Mouse (Mus musculus) thymus, adult 2 months (tissue): ENCODE measurements around the gene Amh. TPM values are rescaled to one million over a fixed set of nuclear protein-coding genes. Genes with fewer than 3 reads are reported as not detected.

Source experiments
- DNase-seq: peaks from one replicate; pipeline ENCODE4 v3.0.0; 2021
- H3K27ac ChIP-seq: fragments of 200-500 bp; 2 replicates; pipeline ENCODE4 v1.5.1; 2012; ENCODE audit warnings: low read length, control low read depth; ENCODE audit not compliant: control insufficient read depth, insufficient read depth
- H3K27me3 ChIP-seq: fragments of 200-500 bp; 2 replicates; pipeline ENCODE4 v1.6.1; 2012; ENCODE audit warnings: mild to moderate bottlenecking, low read length, moderate library complexity, mixed read lengths; ENCODE audit not compliant: control insufficient read depth, insufficient read depth
- H3K36me3 ChIP-seq: fragments of 200-500 bp; 2 replicates; pipeline ENCODE4 v1.6.1; 2012; ENCODE audit warnings: mild to moderate bottlenecking, low read length, moderate library complexity; ENCODE audit not compliant: control insufficient read depth, insufficient read depth
- H3K4me1 ChIP-seq: fragments of 200-500 bp; replicated peaks from 2 replicates; pipeline ENCODE4 v1.6.1; 2012; ENCODE audit warnings: low read length; ENCODE audit not compliant: control insufficient read depth, insufficient read depth
- H3K4me3 ChIP-seq: fragments of 200-500 bp; 2 replicates; pipeline ENCODE4 v1.5.1; 2012; ENCODE audit warnings: mild to moderate bottlenecking, low read length, control low read depth, moderate library complexity; ENCODE audit not compliant: control insufficient read depth, insufficient read depth
- CTCF ChIP-seq: fragments of 200-500 bp; IDR thresholded peaks from 2 replicates; pipeline ENCODE4 v1.5.1; 2012; ENCODE audit warnings: mild to moderate bottlenecking, control low read depth, low read length, moderate library complexity, borderline replicate concordance; ENCODE audit not compliant: control insufficient read depth, poor library complexity, insufficient read depth; ENCODE audit errors: extremely low read depth
- POLR2A ChIP-seq: fragments of 200-500 bp; IDR thresholded peaks from 2 replicates; pipeline ENCODE4 v1.6.1; 2012; ENCODE audit warnings: mild to moderate bottlenecking, low read length, control low read depth, moderate library complexity; ENCODE audit not compliant: control insufficient read depth, poor library complexity, insufficient read depth; ENCODE audit errors: extremely low read depth
- WGBS: fragments of 180-500 bp; shearing (Covaris S2); methylation state at CpG from one replicate; pipeline ENCODE4 v1.1.7; 2018; 5-methylcytosine and 5-hydroxymethylcytosine counted together
- polyA plus RNA-seq: library from polyadenylated mRNA; depleted of rRNA; stranded (reverse); fragments of >200 nt; gene quantifications from 2 replicates; pipeline ENCODE4 v1.2.3, GENCODE M21; 2012

The Amh gene
- polyA plus RNA-seq, 1 experiment: 8.8 TPM

GRCm38 (mm10) chr10:80839848-80840247, 34.8 kb downstream of the Amh start:
- H3K4me1 ChIP-seq: peaks cover 5% of the 10 kb centered on the region; the same call in 1 of the 2 replicates
- 82% methylated on average over 6 of the region's 6 CpGs for WGBS
- no peaks in the 10 kb centered on the region for H3K36me3 ChIP-seq
- H3K4me3 ChIP-seq: no peak overlapping the region
- no peak overlapping the region for H3K27ac ChIP-seq
- H3K27me3 ChIP-seq: peaks cover 2% of the 10 kb centered on the region; the same call in 1 of the 2 replicates
- DNase-seq: no peak
- TF ChIP-seq POLR2A (no peak), CTCF (no peak)

- Histone ChIP-seq H3K27me3 (peaks cover 2% of the 10 kb centered on the region; the same call in 1 of the 2 replicates), H3K27ac (no peak overlapping the region), H3K4me1 (peaks cover 5% of the 10 kb centered on the region; the same call in 1 of the 2 replicates), H3K36me3 (no peaks in the 10 kb centered on the region), H3K4me3 (no peak overlapping the region)
- no peak for DNase-seq
- TF ChIP-seq CTCF (no peak), POLR2A (no peak)
- 97% methylated on average over 2 of the region's 2 CpGs for WGBS
These were observed 36.6 kb downstream of the Amh start for GRCm38 (mm10) chr10:80841685-80842084.

- H3K27me3 ChIP-seq: peaks cover 2% of the 10 kb centered on the region; the same call in 1 of the 2 replicates
- H3K27ac ChIP-seq: no peak overlapping the region
- 90% methylated on average over 15 of the region's 15 CpGs for WGBS
- DNase-seq: no peak
- no peak for TF ChIP-seq CTCF
- no peak for TF ChIP-seq POLR2A
- H3K36me3 ChIP-seq: no peaks in the 10 kb centered on the region
- H3K4me3 ChIP-seq: no peak overlapping the region
- H3K4me1 ChIP-seq: peaks cover 5% of the 10 kb centered on the region; the same call in 1 of the 2 replicates
These were observed 37.3 kb downstream of the Amh start for GRCm38 (mm10) chr10:80842334-80842733.

GRCm38 (mm10) chr10:80843087-80843930, 38.3 kb downstream of the Amh start:
- H3K4me1 ChIP-seq: peaks cover 9% of the 10 kb centered on the region; the same call in 1 of the 2 replicates
- no peak for TF ChIP-seq POLR2A
- TF ChIP-seq CTCF: no peak
- no peak overlapping the region for H3K27ac ChIP-seq
- no peaks in the 10 kb centered on the region for H3K36me3 ChIP-seq
- peaks cover 2% of the 10 kb centered on the region; the same call in 1 of the 2 replicates for H3K27me3 ChIP-seq
- H3K4me3 ChIP-seq: no peak overlapping the region
- DNase-seq: no peak
- WGBS: 20% methylated on average over 32 of the region's 32 CpGs

- DNase-seq: no peak
These were observed 39.0 kb downstream of the Amh start, which contains the start of gene Lingo3 for GRCm38 (mm10) chr10:80843931-80844547. Gene Lingo3, minus strand, starts transcription at chr10:80844039.

GRCm38 (mm10) chr10:80845055-80845693, 40.1 kb downstream of the Amh start:
- peaks cover 2% of the 10 kb centered on the region; the same call in 1 of the 2 replicates for H3K27me3 ChIP-seq
- peaks cover 17% of the 10 kb centered on the region; the same call in 1 of the 2 replicates for H3K4me1 ChIP-seq
- DNase-seq: no peak
- no peaks in the 10 kb centered on the region for H3K36me3 ChIP-seq
- H3K4me3 ChIP-seq: no peak overlapping the region
- 79% methylated on average over 8 of the region's 8 CpGs for WGBS
- TF ChIP-seq CTCF: no peak
- TF ChIP-seq POLR2A: no peak
- no peak overlapping the region for H3K27ac ChIP-seq

More at GRCm38 (mm10) chr10:80843931-80844547, 39.0 kb downstream of the Amh start, which contains the start of gene Lingo3:
- TF ChIP-seq CTCF (no peak), POLR2A (no peak)
- Histone ChIP-seq H3K4me3 (no peak within 1 kb of the TSS; the same call in 1 of the 2 replicates), H3K27me3 (peaks cover 2% of the 10 kb centered on the region; the same call in 1 of the 2 replicates), H3K36me3 (no peaks in the 10 kb centered on the region), H3K27ac (no peak within 1 kb of the TSS), H3K4me1 (peaks cover 15% of the 10 kb centered on the region; the same call in 1 of the 2 replicates)
- 7% methylated on average over 51 of the region's 51 CpGs for WGBS
